Mouse (Mus musculus): Measurements from ENCODE around the gene Ywhah. TPM values are rescaled to one million over a fixed set of nuclear protein-coding genes. Genes with fewer than 3 reads are reported as not detected.

Gene Ywhah
- polyA plus RNA-seq, 1 experiment from 2014 or later: 677 TPM

DNA sequence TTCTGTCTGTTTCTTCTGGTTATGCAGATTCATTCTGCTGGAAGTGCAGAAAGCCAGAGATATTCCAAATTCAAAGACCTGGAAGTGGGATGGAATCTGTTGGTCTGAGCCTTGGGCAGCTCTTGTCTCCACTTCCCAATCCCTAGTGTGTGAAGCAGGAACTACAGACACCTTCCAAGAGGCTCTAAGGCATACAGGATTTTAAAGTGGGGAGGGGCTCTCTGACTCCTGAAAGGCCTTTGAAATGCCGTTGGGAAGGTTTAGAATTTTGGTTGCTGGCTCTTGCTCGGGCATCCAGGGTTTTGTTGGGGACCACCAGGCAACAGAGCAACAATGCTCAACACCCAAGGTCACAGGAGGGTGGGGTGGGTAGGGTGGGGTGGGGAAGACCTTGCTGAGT is 9.3 kb upstream of the Ywhah start:
- Histone ChIP-seq H3K27me3 (replicated peaks; ENCODE audit: control insufficient read depth, insufficient read depth, low read length) (no peaks in the 10 kb centered on the region), H3K27ac (ENCODE audit: low read length) (no peak overlapping the region), H3K4me2 (ENCODE audit: low read length) (no peak overlapping the region), H3K4me1 (replicated peaks; ENCODE audit: control insufficient read depth, insufficient read depth, low read length) (peaks cover 29% of the 10 kb centered on the region), H3K9ac (replicated peaks; ENCODE audit: low read depth, low read length) (no peak overlapping the region), H3K36me3 (ENCODE audit: control insufficient read depth, insufficient read depth) (no peaks in the 10 kb centered on the region), H3K4me3 (replicated peaks; ENCODE audit: low read length) (no peak overlapping the region), H3K9me3 (ENCODE audit: control insufficient read depth, low read length) (no peaks in the 10 kb centered on the region)
- no peak for ATAC-seq
- WGBS: 59% methylated on average over 2 of the region's 2 CpGs

DNA sequence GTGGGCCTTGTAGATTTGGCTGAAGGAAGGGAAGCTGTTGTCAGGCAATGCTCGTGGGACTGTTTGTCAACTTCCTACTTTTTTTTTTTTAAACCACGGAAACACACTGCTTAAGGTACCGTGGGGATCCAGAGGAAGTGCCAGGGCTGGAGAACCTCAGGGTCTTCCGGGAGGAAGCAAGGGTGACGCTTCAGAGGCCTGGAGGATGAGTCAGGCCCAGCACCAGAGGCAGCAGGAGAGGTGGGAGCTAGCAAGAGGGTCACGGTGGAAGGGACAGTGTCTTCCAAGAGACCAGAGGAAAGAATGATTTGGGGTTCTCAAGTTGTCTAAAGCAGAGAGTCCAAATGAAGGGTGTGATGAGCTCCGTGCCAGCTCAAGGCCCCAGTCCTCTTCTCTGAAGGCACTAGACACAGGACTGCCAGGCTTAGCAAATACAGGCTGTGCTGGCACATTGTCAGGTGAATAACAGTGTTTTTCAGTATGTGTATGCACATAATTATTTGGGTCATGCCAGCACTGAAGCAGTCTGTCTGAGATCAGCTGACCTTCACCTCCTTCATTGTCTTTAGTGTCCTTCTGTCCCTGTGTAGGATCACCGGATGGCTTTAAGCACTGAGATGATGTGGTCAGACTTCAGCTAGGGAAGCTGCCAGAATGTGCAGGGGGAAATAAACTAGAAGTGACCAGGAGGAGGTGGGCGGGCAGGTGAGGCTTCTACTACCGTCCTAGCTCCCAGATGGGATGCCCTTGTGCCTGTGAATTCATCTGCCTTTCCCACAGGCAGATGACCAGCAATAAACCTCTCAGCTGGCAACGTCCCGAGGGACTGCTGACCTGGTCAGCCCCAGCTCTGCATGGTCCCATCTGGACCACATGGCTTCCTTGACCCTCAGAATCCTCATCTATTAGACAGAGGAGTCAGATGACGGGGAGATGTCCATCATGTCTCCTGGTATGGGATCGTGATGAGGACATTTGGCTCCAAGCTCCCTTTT is 8.5 kb upstream of the Ywhah start:
- H3K9ac ChIP-seq (replicated peaks; ENCODE audit: low read depth, low read length): no peak overlapping the region
- no peak overlapping the region for H3K4me2 ChIP-seq (ENCODE audit: low read length)
- H3K36me3 ChIP-seq (ENCODE audit: control insufficient read depth, insufficient read depth): no peaks in the 10 kb centered on the region
- H3K4me3 ChIP-seq (replicated peaks; ENCODE audit: low read length): no peak overlapping the region
- 79% methylated on average over 14 of the region's 14 CpGs for WGBS
- peaks cover 29% of the 10 kb centered on the region for H3K4me1 ChIP-seq (replicated peaks; ENCODE audit: control insufficient read depth, insufficient read depth, low read length)
- no peaks in the 10 kb centered on the region for H3K9me3 ChIP-seq (ENCODE audit: control insufficient read depth, low read length)
- H3K27me3 ChIP-seq (replicated peaks; ENCODE audit: control insufficient read depth, insufficient read depth, low read length): no peaks in the 10 kb centered on the region
- H3K27ac ChIP-seq (ENCODE audit: low read length): no peak overlapping the region
- ATAC-seq: no peak

DNA sequence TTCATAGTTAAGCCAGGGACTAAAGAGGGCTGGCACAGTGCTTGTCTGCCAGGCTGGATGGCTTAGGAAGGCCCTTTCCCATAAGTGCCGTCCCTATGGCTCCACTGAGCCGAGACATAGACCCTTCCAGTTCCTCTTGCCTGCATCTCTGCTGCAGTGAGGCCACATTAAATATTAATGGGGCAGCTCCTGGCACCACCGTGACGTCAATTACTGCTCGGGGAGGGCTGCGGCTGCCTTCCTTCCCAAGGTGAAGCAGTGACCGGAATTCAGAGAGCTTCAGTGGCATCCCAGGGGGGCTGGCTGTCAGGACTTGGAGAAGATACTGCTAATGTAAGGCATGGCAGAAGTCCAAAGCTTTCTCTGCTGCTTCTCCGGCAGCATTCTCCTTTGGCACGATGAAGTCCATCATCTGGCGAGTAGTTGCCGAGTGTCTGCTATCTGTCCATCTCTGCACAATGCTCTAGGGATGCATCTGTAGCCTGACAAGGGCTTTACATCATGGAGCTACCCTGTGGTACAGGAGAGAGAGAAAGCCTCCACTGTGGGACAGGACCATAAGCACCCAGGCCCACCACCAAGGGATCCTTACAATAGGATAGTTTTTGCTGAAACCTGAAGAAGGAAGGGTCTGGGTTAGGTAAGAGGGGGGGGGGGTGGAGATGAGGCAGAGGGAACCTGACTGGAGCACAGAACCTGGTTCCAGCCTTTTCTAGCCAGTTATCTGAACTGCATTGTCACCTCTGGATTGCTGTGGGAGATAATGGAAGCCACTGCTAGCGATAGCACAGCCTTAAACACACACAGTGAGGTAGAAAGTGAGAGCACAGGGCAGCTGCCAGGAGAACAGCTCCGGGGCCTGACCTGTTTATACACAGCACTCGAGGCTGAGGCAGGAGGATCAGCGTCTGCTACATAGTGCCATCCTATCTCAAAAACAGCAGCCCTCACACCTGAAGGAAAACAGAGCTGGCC is 7.2 kb upstream of the Ywhah start:
- Histone ChIP-seq H3K4me2 (ENCODE audit: low read length) (peak overlapping the region; percentile 35), H3K27me3 (replicated peaks; ENCODE audit: control insufficient read depth, insufficient read depth, low read length) (no peaks in the 10 kb centered on the region), H3K36me3 (ENCODE audit: control insufficient read depth, insufficient read depth) (no peaks in the 10 kb centered on the region), H3K4me1 (replicated peaks; ENCODE audit: control insufficient read depth, insufficient read depth, low read length) (peaks cover 20% of the 10 kb centered on the region), H3K27ac (ENCODE audit: low read length) (peak overlapping the region; percentile 41; the same call in 1 of the 2 replicates), H3K4me3 (replicated peaks; ENCODE audit: low read length) (peak overlapping the region; percentile 8; the same call in 1 of the 2 replicates), H3K9ac (replicated peaks; ENCODE audit: low read depth, low read length) (peak overlapping the region; percentile 33), H3K9me3 (ENCODE audit: control insufficient read depth, low read length) (no peaks in the 10 kb centered on the region)
- WGBS: 22% methylated on average over 15 of the region's 15 CpGs
- peak; percentile 64 for ATAC-seq

DNA sequence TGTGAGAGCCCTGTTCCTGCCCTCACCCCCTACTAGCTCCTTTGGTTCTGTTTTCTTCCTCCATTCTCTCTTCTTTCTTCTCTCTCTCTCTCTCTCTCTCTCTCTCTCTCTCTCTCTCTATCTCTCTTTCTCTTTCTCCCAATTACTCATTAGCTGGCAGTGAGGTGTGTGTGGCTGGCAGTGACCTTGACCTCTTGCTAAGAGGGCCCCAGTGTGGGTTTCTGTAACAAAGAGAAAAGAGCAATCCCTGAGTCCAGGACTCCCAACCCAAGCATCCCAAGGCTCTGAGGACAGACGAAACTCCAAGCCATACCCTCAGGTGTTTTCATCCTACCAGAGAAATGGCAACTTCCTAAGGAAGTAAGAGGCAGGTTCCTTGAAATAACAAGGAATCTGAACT is 4.5 kb upstream of the Ywhah start:
- Histone ChIP-seq H3K36me3 (ENCODE audit: control insufficient read depth, insufficient read depth) (no peaks in the 10 kb centered on the region), H3K4me2 (ENCODE audit: low read length) (no peak overlapping the region), H3K9me3 (ENCODE audit: control insufficient read depth, low read length) (no peaks in the 10 kb centered on the region), H3K27me3 (replicated peaks; ENCODE audit: control insufficient read depth, insufficient read depth, low read length) (no peaks in the 10 kb centered on the region), H3K27ac (ENCODE audit: low read length) (no peak overlapping the region), H3K9ac (replicated peaks; ENCODE audit: low read depth, low read length) (no peak overlapping the region), H3K4me3 (replicated peaks; ENCODE audit: low read length) (no peak overlapping the region), H3K4me1 (replicated peaks; ENCODE audit: control insufficient read depth, insufficient read depth, low read length) (peaks cover 21% of the 10 kb centered on the region)
- WGBS: 63% methylated on average over 1 of the region's 1 CpGs
- no peak for ATAC-seq

DNA sequence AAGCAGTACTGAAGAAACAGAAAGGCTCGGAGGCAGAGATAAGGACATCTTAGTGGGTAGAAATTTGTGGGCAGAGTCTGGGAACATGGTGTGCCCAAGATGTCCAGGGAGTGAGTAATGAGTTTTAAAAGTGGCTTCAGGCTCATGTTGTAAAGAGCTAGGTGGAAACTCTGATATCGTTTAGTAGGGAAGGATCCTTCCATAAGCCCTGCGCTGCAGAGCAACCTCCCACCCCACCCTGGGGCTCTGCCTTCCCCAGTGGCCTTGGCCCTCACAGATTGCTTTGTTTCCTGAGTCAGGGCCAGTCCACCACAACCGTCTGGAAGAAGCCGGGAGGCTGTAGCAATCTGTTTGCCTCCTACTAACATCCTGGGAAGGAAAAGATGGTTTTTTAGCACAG is 3.0 kb upstream of the Ywhah start:
- no peaks in the 10 kb centered on the region for H3K36me3 ChIP-seq (ENCODE audit: control insufficient read depth, insufficient read depth)
- no peak overlapping the region for H3K27ac ChIP-seq (ENCODE audit: low read length)
- no peak overlapping the region for H3K4me2 ChIP-seq (ENCODE audit: low read length)
- 82% methylated on average over 5 of the region's 5 CpGs for WGBS
- ATAC-seq: no peak
- H3K27me3 ChIP-seq (replicated peaks; ENCODE audit: control insufficient read depth, insufficient read depth, low read length): no peaks in the 10 kb centered on the region
- H3K9ac ChIP-seq (replicated peaks; ENCODE audit: low read depth, low read length): no peak overlapping the region
- H3K4me1 ChIP-seq (replicated peaks; ENCODE audit: control insufficient read depth, insufficient read depth, low read length): peaks cover 17% of the 10 kb centered on the region
- no peak overlapping the region for H3K4me3 ChIP-seq (replicated peaks; ENCODE audit: low read length)
- no peaks in the 10 kb centered on the region for H3K9me3 ChIP-seq (ENCODE audit: control insufficient read depth, low read length)

DNA sequence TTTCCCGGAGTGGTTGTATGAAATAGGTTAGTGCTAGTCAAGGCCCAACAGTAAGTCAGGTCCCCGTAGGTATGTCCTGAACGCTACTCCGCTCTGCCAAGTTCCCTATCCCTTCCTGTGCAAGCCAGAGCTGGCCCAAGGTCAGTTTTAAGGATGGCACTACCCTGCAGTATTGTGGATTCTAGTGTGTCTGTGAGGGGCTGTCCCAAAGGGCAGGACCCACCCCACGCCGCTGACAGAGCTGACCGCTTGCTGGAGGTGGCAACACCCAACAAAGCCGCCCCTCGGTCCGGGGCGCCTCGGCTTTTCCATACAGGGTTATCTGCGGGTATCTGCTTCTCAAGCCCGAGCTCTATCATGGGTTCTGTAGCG is 441 bp upstream of the Ywhah start:
- Histone ChIP-seq H3K27ac (ENCODE audit: low read length) (peak overlapping the region; percentile 99), H3K9me3 (ENCODE audit: control insufficient read depth, low read length) (no peaks in the 10 kb centered on the region), H3K4me1 (replicated peaks; ENCODE audit: control insufficient read depth, insufficient read depth, low read length) (peaks cover 23% of the 10 kb centered on the region), H3K9ac (replicated peaks; ENCODE audit: low read depth, low read length) (peak overlapping the region; percentile 95), H3K27me3 (replicated peaks; ENCODE audit: control insufficient read depth, insufficient read depth, low read length) (no peaks in the 10 kb centered on the region), H3K4me2 (ENCODE audit: low read length) (peak overlapping the region; percentile 95), H3K36me3 (ENCODE audit: control insufficient read depth, insufficient read depth) (no peaks in the 10 kb centered on the region; the same call in 1 of the 2 replicates), H3K4me3 (replicated peaks; ENCODE audit: low read length) (peak overlapping the region; percentile 86)
- no peak; the same call in 1 of the 2 replicates for ATAC-seq
- WGBS: 4% methylated on average over 15 of the region's 15 CpGs

DNA sequence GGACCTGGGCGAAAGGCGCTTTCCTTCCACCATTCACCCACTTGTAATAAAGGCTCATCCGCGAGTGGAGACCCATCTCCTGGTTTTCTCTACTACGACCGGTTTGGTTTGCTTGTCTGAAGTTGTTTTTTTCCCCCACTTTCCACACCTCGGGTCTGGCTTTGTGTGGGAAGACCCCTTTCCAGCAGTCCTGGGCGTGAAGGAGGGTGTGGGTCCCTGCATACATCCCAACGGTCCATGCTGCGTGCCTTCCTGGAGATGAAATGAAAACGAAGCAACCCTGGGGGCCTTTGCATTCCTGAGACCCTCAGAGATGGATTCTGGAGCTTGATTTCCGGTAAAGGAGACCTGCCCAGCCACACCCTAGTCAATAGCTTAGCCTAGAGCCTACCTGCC is 808 bp downstream of the Ywhah start:
- 0% methylated on average over 12 of the region's 12 CpGs for WGBS
- no peaks in the 10 kb centered on the region; the same call in 1 of the 2 replicates for H3K36me3 ChIP-seq (ENCODE audit: control insufficient read depth, insufficient read depth)
- no peak for ATAC-seq
- no peaks in the 10 kb centered on the region for H3K9me3 ChIP-seq (ENCODE audit: control insufficient read depth, low read length)
- peaks cover 32% of the 10 kb centered on the region for H3K4me1 ChIP-seq (replicated peaks; ENCODE audit: control insufficient read depth, insufficient read depth, low read length)
- no peaks in the 10 kb centered on the region for H3K27me3 ChIP-seq (replicated peaks; ENCODE audit: control insufficient read depth, insufficient read depth, low read length)
- peak overlapping the region; percentile 86 for H3K4me3 ChIP-seq (replicated peaks; ENCODE audit: low read length)
- peak overlapping the region; percentile 92 for H3K9ac ChIP-seq (replicated peaks; ENCODE audit: low read depth, low read length)
- peak overlapping the region; percentile 99 for H3K27ac ChIP-seq (ENCODE audit: low read length)
- H3K4me2 ChIP-seq (ENCODE audit: low read length): peak overlapping the region; percentile 91

DNA sequence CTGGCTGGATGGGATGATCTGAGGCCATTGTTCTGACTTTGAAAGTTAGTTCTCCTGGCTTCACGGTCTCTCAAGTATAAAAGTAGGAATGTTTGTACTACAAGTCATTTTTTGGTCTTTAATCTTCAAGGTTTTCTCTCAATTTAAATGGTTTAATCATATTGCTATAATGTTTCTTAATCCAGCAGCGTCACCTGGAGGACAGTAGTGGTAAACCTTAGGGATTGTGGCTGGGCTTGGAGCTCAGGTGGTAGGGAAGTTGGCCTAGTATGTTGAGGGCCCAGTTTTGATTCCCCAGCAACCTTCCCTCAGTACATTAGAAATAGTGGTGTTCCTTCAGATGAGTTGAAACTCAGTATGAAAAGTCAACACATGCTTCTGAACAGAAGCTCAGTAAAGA is 3.0 kb downstream of the Ywhah start:
- Histone ChIP-seq H3K9me3 (ENCODE audit: control insufficient read depth, low read length) (no peaks in the 10 kb centered on the region), H3K4me3 (replicated peaks; ENCODE audit: low read length) (no peak overlapping the region), H3K4me2 (ENCODE audit: low read length) (no peak overlapping the region), H3K36me3 (ENCODE audit: control insufficient read depth, insufficient read depth) (no peaks in the 10 kb centered on the region; the same call in 1 of the 2 replicates), H3K4me1 (replicated peaks; ENCODE audit: control insufficient read depth, insufficient read depth, low read length) (peaks cover 38% of the 10 kb centered on the region), H3K27ac (ENCODE audit: low read length) (no peak overlapping the region), H3K27me3 (replicated peaks; ENCODE audit: control insufficient read depth, insufficient read depth, low read length) (no peaks in the 10 kb centered on the region), H3K9ac (replicated peaks; ENCODE audit: low read depth, low read length) (no peak overlapping the region)
- ATAC-seq: no peak
- WGBS: 86% methylated on average over 2 of the region's 2 CpGs

DNA sequence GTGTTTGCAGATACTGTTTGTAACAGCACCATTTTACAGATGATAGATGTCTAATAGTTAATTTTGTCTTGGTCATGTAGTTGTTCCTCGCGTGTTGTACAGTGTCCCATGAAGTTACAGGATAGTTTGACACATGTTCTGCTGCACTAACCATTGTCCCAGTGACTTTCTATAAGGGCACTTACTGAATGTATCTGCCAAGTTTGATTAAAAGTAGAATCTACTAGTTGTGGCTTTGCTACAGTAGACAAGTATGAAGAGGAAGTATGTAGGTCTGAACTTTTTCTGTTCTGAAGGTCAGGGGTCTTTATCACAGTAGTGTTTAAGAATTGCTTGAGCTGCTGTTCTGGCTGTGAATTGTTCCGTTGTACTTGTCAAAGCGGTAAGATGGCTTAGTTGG is 4.7 kb downstream of the Ywhah start:
- WGBS: 96% methylated on average over 4 of the region's 4 CpGs
- Histone ChIP-seq H3K27me3 (replicated peaks; ENCODE audit: control insufficient read depth, insufficient read depth, low read length) (no peaks in the 10 kb centered on the region), H3K4me3 (replicated peaks; ENCODE audit: low read length) (no peak overlapping the region), H3K4me2 (ENCODE audit: low read length) (no peak overlapping the region), H3K4me1 (replicated peaks; ENCODE audit: control insufficient read depth, insufficient read depth, low read length) (peaks cover 33% of the 10 kb centered on the region), H3K9ac (replicated peaks; ENCODE audit: low read depth, low read length) (no peak overlapping the region), H3K36me3 (ENCODE audit: control insufficient read depth, insufficient read depth) (peaks cover 4% of the 10 kb centered on the region), H3K9me3 (ENCODE audit: control insufficient read depth, low read length) (no peaks in the 10 kb centered on the region), H3K27ac (ENCODE audit: low read length) (no peak overlapping the region)
- ATAC-seq: no peak
